Mouse (Mus musculus): Measurements from ENCODE around the gene Gm49380. TPM values are rescaled to one million over a fixed set of nuclear protein-coding genes. Genes with fewer than 3 reads are reported as not detected.
A peak's percentile ranks its signal among the peaks of the same experiment; 100 is the strongest.

Gene Gm49380
- total and polyA plus RNA-seq, 3 experiments: 0.24 TPM; not detected in 2

GRCm38 (mm10) chr9:44116182-44116581 lies 2.9 kb upstream of the Gm49380 start:
- Histone ChIP-seq H3K4me1 (ENCODE audit: control insufficient read depth in 1 of 2, insufficient read depth in 2 of 2, low read length in 2 of 2) (peaks cover 0 to 7% of the 10 kb centered on the region in 2 experiments; a peak in 2 of 4 replicates), H3K79me2 (ENCODE audit: control insufficient read depth, insufficient read depth, low read length, poor library complexity) (peaks cover 12% of the 10 kb centered on the region), H3K9ac (ENCODE audit: control insufficient read depth, low read depth, low read length, poor library complexity, severe bottlenecking) (no peak overlapping the region), H3K27me3 (ENCODE audit: control insufficient read depth in 1 of 2, insufficient read depth in 2 of 2, low read length in 2 of 2) (no peaks in the 10 kb centered on the region), H3K36me3 (ENCODE audit: control insufficient read depth in 1 of 2, insufficient read depth in 2 of 2, low read length in 2 of 2) (peaks cover 0 to 5% of the 10 kb centered on the region in 2 experiments; a peak in 2 of 4 replicates), H3K4me3 (ENCODE audit: control insufficient read depth in 1 of 2, insufficient read depth in 1 of 2, low read depth in 2 of 2, low read length in 2 of 2) (no peak overlapping the region), H3K27ac (ENCODE audit: control insufficient read depth, low read depth, low read length) (no peak overlapping the region), H3K9me3 (replicated peaks; ENCODE audit: insufficient read depth, low read length) (no peaks in the 10 kb centered on the region)
- DNase-seq (ENCODE audit: low read depth, low spot score): peak; percentile 39
- TF ChIP-seq ZC3H11A (IDR thresholded peaks at IDR 0.05; ENCODE audit: low read depth, low read length) (peak; percentile 8; the same call in 1 of the 2 replicates), CTCF (IDR thresholded peaks at IDR 0.05 in 2 of 3, conservative IDR thresholded peaks at IDR 0.05 in 1 of 3; ENCODE audit: control insufficient read depth in 1 of 3, insufficient read depth in 1 of 3, low read depth in 2 of 3, low read length in 3 of 3, poor library complexity in 1 of 3, severe bottlenecking in 1 of 3) (peak; percentile 15 to 52 (median 42); a peak in 4 of 6 replicates), MYB (IDR thresholded peaks at IDR 0.05; ENCODE audit: low read depth, low read length) (no peak), SMC3 (IDR thresholded peaks at IDR 0.05; ENCODE audit: low read depth, low read length) (peak; percentile 59), CHD1 (IDR thresholded peaks at IDR 0.05; ENCODE audit: low read depth, low read length) (no peak)

- peaks cover 0 to 7% of the 10 kb centered on the region in 2 experiments; a peak in 2 of 4 replicates for H3K4me1 ChIP-seq (ENCODE audit: control insufficient read depth in 1 of 2, insufficient read depth in 2 of 2, low read length in 2 of 2)
- no peaks in the 10 kb centered on the region for H3K9me3 ChIP-seq (replicated peaks; ENCODE audit: insufficient read depth, low read length)
- TF ChIP-seq JUND (IDR thresholded peaks at IDR 0.05; ENCODE audit: low read depth, low read length): no peak
- TF ChIP-seq NRF1 (IDR thresholded peaks at IDR 0.05; ENCODE audit: insufficient read depth, low read depth, low read length, poor library complexity, severe bottlenecking): no peak
- no peak for TF ChIP-seq MAZ (IDR thresholded peaks at IDR 0.05; ENCODE audit: low read depth, low read length)
- no peak for TF ChIP-seq E2F4 (IDR thresholded peaks at IDR 0.05; ENCODE audit: borderline replicate concordance, low read depth, low read length)
- TF ChIP-seq POLR2A (IDR thresholded peaks at IDR 0.05; ENCODE audit: control insufficient read depth in 1 of 2, insufficient read depth in 1 of 2, low read depth in 1 of 2, low read length in 2 of 2, poor library complexity in 1 of 2): no peak
- TF ChIP-seq KAT2A (conservative IDR thresholded peaks at IDR 0.05; ENCODE audit: low read depth, low read length): no peak
- TF ChIP-seq RCOR1 (IDR thresholded peaks at IDR 0.05; ENCODE audit: low read depth, low read length): no peak
- TF ChIP-seq SMC3 (IDR thresholded peaks at IDR 0.05; ENCODE audit: low read depth, low read length): no peak
- TF ChIP-seq SIN3A (IDR thresholded peaks at IDR 0.05; ENCODE audit: low read length): no peak
- TF ChIP-seq ZC3H11A (IDR thresholded peaks at IDR 0.05; ENCODE audit: low read depth, low read length): no peak
- no peak for TF ChIP-seq TAL1 (IDR thresholded peaks at IDR 0.05; ENCODE audit: low read length)
- TF ChIP-seq MAX (IDR thresholded peaks at IDR 0.05; ENCODE audit: low read length): no peak
- no peak for TF ChIP-seq MEF2A (IDR thresholded peaks at IDR 0.05; ENCODE audit: extremely low read depth, insufficient replicate concordance, low read depth, low read length, poor library complexity, severe bottlenecking)
- TF ChIP-seq ZMIZ1 (IDR thresholded peaks at IDR 0.05; ENCODE audit: low read depth, low read length): no peak
- no peak for TF ChIP-seq POLR2AphosphoS2 (IDR thresholded peaks at IDR 0.05; ENCODE audit: low read length)
- H3K4me3 ChIP-seq (ENCODE audit: control insufficient read depth in 1 of 2, insufficient read depth in 1 of 2, low read depth in 2 of 2, low read length in 2 of 2): no peak overlapping the region
- H3K27ac ChIP-seq (ENCODE audit: control insufficient read depth, low read depth, low read length): no peak overlapping the region
- peaks cover 14% of the 10 kb centered on the region for H3K79me2 ChIP-seq (ENCODE audit: control insufficient read depth, insufficient read depth, low read length, poor library complexity)
- no peak for DNase-seq (ENCODE audit: low read depth, low spot score)
- no peaks in the 10 kb centered on the region for H3K27me3 ChIP-seq (ENCODE audit: control insufficient read depth in 1 of 2, insufficient read depth in 2 of 2, low read length in 2 of 2)
- H3K9ac ChIP-seq (ENCODE audit: control insufficient read depth, low read depth, low read length, poor library complexity, severe bottlenecking): no peak overlapping the region
- H3K36me3 ChIP-seq (ENCODE audit: control insufficient read depth in 1 of 2, insufficient read depth in 2 of 2, low read length in 2 of 2): peaks cover 0 to 5% of the 10 kb centered on the region in 2 experiments; a peak in 2 of 4 replicates
These were observed 2.3 kb upstream of the Gm49380 start for GRCm38 (mm10) chr9:44115599-44115998.
